Mouse (Mus musculus) retina, postnatal 7 days (tissue): ENCODE measurements around the gene Srp9.
A peak's percentile ranks its signal among the peaks of the same experiment; 100 is the strongest.

Experiments
- DNase-seq: peaks from one replicate; pipeline ENCODE4 v3.0.0-alpha.2; 2012; ENCODE audit warnings: low read depth, low spot score

Gene Srp9

DNA sequence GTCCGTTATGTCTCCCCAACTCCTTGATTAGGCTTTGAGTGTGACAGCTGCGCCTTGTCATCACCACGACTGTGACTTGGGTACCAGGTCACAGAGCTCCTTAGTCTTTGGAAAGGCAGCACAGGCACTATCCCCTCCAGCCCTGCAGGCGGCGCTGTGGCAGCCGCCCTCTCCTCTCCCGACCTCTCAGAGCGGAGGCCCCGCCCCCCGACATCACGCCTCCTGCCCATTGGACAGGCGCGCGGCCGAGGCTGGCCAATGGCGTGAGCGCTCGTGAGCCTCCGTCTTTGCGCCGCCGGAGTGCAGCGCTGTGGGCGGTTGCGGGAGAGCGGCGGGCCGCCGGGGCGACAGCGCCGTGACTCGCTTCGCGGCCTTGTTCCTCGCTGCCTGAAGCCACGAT, at the start of gene Srp9:
Gene Srp9, plus strand, starts transcription at position 232 of the 400 bp plus-strand sequence.
- peak; percentile 98 for DNase-seq

- no peak for DNase-seq
Measured at GRCm38 (mm10) chr1:182081744-182082419, 42.7 kb upstream of the Srp9 start.

DNA sequence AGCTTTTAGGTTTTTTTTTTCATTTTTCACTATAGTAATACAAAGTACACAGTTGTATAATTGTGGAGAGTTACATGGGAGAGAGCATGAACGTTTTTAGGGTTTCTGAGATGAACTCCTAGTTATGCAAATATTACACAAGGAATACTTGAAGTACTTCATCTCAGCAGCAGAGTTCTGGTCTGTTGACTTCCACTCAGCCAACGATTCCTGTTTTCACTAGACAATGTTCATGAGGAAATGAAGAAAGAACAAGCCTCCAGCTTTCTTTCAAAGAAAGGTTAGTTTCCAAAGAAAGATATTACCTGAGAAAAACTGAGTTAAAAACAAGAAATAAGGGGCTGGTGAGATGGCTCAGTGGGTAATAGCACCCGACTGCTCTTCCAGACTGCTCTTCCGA, 41.1 kb upstream of the Srp9 start:
- no peak for DNase-seq

DNA sequence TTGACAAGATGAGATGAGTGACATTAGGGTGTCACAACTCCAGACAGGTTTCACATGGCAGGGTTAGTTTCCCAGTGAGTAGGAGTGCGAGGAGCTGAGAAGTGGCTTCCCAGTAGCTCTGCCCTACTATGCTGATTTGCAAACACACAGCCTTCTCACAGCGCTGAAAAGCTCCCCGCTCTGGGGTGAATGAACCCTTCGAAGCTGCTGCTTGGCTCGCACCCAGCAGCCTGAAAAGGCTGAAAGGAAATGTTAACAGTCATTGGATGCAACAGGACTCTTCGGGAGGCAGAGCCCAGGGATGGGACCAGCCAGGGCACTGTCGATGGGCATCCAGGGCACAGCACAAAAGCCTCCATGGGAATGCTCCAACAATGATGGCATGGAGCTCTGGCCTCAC, 37.8 kb upstream of the Srp9 start:
- DNase-seq: no peak

- no peak for DNase-seq
Measured at GRCm38 (mm10) chr1:182087351-182087750, 37.2 kb upstream of the Srp9 start.

DNA sequence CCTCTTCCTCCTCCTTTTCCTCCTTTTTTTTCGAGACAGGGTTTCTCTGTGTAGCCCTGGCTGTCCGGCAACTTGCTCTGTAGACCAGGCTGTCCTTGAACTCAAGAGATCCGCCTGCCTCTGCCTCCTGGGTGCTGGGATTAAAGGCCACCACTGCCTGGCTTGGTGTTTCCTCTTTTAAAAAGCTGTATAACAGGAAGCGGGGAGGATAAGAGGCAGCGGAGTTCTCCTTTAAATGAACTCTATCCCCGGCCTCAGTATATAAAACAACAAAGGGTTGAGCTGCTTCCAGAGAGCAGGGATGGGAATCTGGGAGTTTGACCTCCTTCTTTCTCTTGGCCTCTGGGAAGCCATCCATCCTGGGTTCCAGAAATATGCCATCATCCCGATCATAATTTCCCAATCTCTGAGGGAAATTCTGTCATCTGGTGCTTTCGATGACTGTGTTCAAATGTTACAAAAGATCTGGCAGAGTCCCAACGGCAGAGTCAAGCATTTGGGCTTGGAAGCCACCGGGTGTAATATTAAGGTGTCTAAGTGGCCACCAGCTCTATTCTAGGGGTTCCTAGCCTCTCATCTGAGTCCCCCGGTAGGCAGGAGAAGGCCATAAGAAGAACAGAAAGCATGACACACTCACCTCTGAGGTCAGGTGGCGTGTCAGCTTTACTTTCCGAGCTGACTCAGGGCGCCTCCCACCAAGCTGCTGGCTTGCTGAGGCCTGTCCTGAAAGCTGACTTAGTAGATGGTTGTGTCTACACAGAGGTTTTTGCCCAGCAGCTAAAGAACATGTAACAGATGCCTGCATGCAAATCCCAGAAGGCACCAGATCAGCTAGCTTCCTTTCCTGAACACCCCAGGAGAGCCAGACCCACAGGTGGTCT, 36.5 kb upstream of the Srp9 start:
- DNase-seq: no peak

- DNase-seq: no peak
Measured at GRCm38 (mm10) chr1:182088844-182089418, 35.6 kb upstream of the Srp9 start.

DNA sequence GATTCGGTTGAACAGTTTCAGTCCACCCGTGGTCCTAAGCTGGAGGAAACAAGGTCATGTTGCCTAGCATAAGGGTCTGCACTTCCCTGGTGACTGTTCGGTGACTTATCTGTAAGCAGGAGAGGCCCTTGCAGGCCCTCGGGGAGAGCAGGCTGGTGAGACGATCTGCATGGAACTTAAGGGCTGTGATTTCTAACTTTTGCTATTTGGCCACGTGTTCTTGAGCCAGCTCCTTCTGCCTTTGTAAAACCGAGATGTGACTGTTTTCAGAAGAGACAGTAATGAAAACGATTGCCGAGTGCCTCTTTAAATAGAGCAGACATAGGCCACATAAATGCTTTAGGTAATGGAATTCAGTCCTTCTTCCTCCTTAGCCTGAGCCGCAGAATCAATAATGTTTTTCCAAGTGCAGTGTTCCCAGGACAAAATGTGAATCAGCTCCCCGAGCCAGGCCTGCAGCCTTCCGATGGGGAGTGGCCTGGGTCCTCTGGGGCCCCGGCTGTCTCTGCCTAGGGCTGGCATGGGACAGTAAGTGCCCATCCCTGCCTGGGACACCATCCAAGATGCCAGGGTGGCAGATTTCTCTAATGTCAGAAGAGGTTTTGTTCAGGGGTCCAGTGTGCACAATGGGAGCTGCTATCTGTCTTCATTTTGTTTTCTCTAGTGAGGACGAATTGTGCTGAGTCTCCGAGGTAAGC, 34.8 kb upstream of the Srp9 start:
- no peak for DNase-seq

DNA sequence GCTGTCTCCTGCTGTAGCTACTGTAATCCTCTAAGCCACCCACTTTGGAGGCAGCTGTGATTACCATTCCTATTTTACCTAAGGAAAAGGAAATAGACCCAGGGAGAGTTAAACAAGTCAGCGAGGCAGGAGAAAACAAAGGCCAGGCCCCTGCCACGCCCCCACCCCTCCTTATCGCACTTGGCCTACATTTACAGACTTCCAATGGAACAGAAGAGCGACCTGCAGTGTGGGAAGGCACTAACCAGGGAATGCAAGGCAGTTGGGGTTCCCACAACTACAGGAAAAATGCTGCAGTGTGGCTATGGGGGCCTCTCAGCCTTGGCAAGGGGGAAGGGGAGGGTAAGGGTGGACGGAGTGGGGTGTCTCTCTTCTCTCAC, 34.2 kb upstream of the Srp9 start:
- DNase-seq: no peak

DNA sequence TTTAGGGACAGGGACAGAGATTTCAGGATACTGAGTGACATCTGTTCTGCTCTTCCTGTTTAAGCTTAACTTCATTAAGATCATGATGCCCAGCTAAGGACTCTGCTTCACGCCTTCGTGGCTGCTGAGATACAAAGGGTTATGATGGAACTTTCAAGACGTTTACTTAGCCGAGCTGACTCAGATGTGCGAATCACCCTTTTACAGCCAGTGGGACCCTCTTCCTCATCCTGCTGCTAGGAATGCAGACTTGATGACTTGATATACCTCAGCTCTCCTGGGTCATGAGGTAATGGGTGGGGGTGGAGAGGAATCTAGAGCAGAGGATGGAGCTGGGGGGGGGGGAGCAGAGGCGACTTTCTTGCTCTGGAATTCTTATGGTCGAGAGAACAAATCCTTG, 33.3 kb upstream of the Srp9 start:
- DNase-seq: no peak

GRCm38 (mm10) chr1:182091746-182092412, 32.7 kb upstream of the Srp9 start:
- DNase-seq: no peak

GRCm38 (mm10) chr1:182092413-182092800, 32.1 kb upstream of the Srp9 start:
- no peak for DNase-seq

GRCm38 (mm10) chr1:182093407-182093806, 31.1 kb upstream of the Srp9 start:
- no peak for DNase-seq

GRCm38 (mm10) chr1:182094473-182095136, 29.9 kb upstream of the Srp9 start:
- no peak for DNase-seq

GRCm38 (mm10) chr1:182095240-182095741, 29.2 kb upstream of the Srp9 start:
- DNase-seq: no peak

DNA sequence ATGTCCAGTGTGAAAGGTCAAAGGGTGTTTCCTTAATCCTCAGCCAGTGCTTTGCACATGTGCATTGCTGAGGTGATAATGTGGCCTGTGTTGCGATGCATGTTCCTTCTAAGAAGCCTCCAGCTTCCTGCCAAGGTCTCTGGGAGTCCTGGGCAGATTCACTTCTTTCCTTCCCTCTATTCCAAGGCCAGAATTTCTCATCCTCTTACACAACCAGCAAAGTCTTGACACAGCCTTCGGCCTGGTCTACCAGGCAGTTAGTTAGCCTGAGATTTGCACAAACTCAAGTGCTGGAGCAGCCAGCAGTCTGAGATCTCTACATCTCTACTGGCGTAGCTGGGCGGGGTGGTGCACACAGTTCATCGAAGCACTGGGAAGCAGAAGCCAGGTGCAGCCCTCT, 27.8 kb upstream of the Srp9 start:
- no peak for DNase-seq

- DNase-seq: no peak
Measured at GRCm38 (mm10) chr1:182099062-182099461, 25.5 kb upstream of the Srp9 start.

DNA sequence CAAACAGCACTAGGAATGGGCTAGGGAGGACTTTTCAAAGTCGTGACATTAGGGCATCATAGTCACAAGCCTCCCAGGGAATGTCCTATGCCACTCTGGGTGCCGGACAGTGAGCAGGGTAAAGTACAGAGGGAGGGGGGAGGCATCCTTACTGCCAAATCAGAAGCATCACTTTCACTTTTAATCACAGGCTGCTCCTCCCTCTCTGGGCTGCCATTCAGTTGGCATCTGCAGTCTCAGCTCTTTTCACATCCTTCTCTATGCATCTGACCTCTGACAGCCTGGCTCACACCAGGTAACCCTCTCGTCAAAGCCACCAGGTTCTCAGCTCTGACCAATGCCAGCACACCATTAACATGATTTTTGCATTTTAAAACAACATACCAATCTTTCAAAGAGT, 24.1 kb upstream of the Srp9 start:
- no peak for DNase-seq

GRCm38 (mm10) chr1:182101468-182101867, 23.1 kb upstream of the Srp9 start:
- DNase-seq: no peak

- no peak for DNase-seq
Measured at GRCm38 (mm10) chr1:182102706-182103105, 21.8 kb upstream of the Srp9 start.

GRCm38 (mm10) chr1:182103436-182103835, 21.1 kb upstream of the Srp9 start:
- DNase-seq: no peak
